Mouse (Mus musculus) forebrain, embryonic 16.5 days (tissue): Measurements from ENCODE around the gene Acsbg1. TPM values are rescaled to one million over a fixed set of nuclear protein-coding genes. Genes with fewer than 3 reads are reported as not detected.

ENCODE experiments used
- ATAC-seq: fragments of 200-750 bp; cut with Nextera tagmentation; 2 replicates; pipeline ENCODE4 v1.8.0; 2017; ENCODE audit warnings: mild to moderate bottlenecking, moderate library complexity
- H3K27ac ChIP-seq: fragments of 300-500 bp; sonication (generic); 2 replicates; pipeline ENCODE4 v1.5.1; 2014; ENCODE audit warnings: low read length, control low read depth
- H3K27me3 ChIP-seq: fragments of 300-500 bp; sonication (generic); replicated peaks from 2 replicates; pipeline ENCODE4 v1.6.1; 2014; ENCODE audit warnings: low read length; ENCODE audit not compliant: control insufficient read depth, insufficient read depth
- H3K36me3 ChIP-seq: fragments of 300-500 bp; sonication (generic); 2 replicates; pipeline ENCODE4 v1.6.1; 2014; ENCODE audit not compliant: control insufficient read depth, insufficient read depth
- H3K4me1 ChIP-seq: fragments of 300-500 bp; sonication (generic); replicated peaks from 2 replicates; pipeline ENCODE4 v1.6.1; 2014; ENCODE audit warnings: low read length; ENCODE audit not compliant: control insufficient read depth, insufficient read depth
- H3K4me2 ChIP-seq: fragments of 300-500 bp; sonication (generic); 2 replicates; pipeline ENCODE4 v1.6.1; 2014; ENCODE audit warnings: mild to moderate bottlenecking, low read length, control low read depth
- H3K4me3 ChIP-seq: fragments of 300-500 bp; sonication (generic); replicated peaks from 2 replicates; pipeline ENCODE4 v1.5.1; 2014; ENCODE audit warnings: mild to moderate bottlenecking, low read length, control low read depth
- H3K9ac ChIP-seq: fragments of 300-500 bp; sonication (generic); replicated peaks from 2 replicates; pipeline ENCODE4 v1.6.1; 2014; ENCODE audit warnings: low read depth, low read length, control low read depth
- H3K9me3 ChIP-seq: fragments of 300-500 bp; sonication (generic); 2 replicates; pipeline ENCODE4 v1.6.1; 2016; ENCODE audit warnings: low read length; ENCODE audit not compliant: control insufficient read depth
- WGBS: fragments of 180-500 bp; shearing (Covaris S2); extraction: QIAGEN DNeasy Blood & Tissue Kit; methylation state at CpG from one replicate; pipeline ENCODE4 v1.1.7; 2014; 5-methylcytosine and 5-hydroxymethylcytosine counted together
- polyA plus RNA-seq: library from polyadenylated mRNA; unstranded; fragments of >200 nt; fragmentation: Nextera tagmentation; extraction: Ambion mirVana; gene quantifications from 2 replicates; pipeline ENCODE4 v1.2.1, GENCODE M21; 2015

The Acsbg1 gene
- polyA plus RNA-seq, 1 experiment from 2014 or later: 19.5 TPM

GRCm38 (mm10) chr9:54676531-54676986 is 14.9 kb upstream of the Acsbg1 start:
- Histone ChIP-seq H3K27me3 (no peaks in the 10 kb centered on the region), H3K4me1 (0 out of 2 replicates have a peak, but pooled peaks cover 3% of the 10 kb centered on the region), H3K27ac (no peak overlapping the region), H3K4me3 (peak overlapping the region; percentile 25), H3K9ac (0 out of 2 replicates have a peak overlapping the region, but pooled peaks have one; percentile 27), H3K9me3 (no peaks in the 10 kb centered on the region), H3K4me2 (peak overlapping the region; percentile 53), H3K36me3 (no peaks in the 10 kb centered on the region)
- peak; percentile 79 for ATAC-seq
- 2% methylated on average over 14 of the region's 14 CpGs for WGBS

GRCm38 (mm10) chr9:54673887-54674286 is 12.2 kb upstream of the Acsbg1 start:
- H3K36me3 ChIP-seq: no peaks in the 10 kb centered on the region
- peaks cover 3% of the 10 kb centered on the region; the same call in 1 of the 2 replicates for H3K4me1 ChIP-seq
- H3K27ac ChIP-seq: no peak overlapping the region
- ATAC-seq: no peak
- no peak overlapping the region for H3K9ac ChIP-seq
- 88% methylated on average over 13 of the region's 13 CpGs for WGBS
- no peak overlapping the region for H3K4me2 ChIP-seq
- no peak overlapping the region for H3K4me3 ChIP-seq
- no peaks in the 10 kb centered on the region for H3K9me3 ChIP-seq
- no peaks in the 10 kb centered on the region for H3K27me3 ChIP-seq

- Histone ChIP-seq H3K4me2 (no peak overlapping the region), H3K4me3 (no peak overlapping the region), H3K36me3 (no peaks in the 10 kb centered on the region), H3K27me3 (no peaks in the 10 kb centered on the region), H3K9me3 (no peaks in the 10 kb centered on the region), H3K4me1 (peaks cover 6% of the 10 kb centered on the region; the same call in 1 of the 2 replicates), H3K9ac (no peak overlapping the region), H3K27ac (no peak overlapping the region)
- ATAC-seq: no peak
- WGBS: 85% methylated on average over 3 of the region's 3 CpGs
Observed at GRCm38 (mm10) chr9:54671962-54672361, 10.3 kb upstream of the Acsbg1 start.

- no peak overlapping the region for H3K27ac ChIP-seq
- ATAC-seq: peak; percentile 70
- H3K36me3 ChIP-seq: no peaks in the 10 kb centered on the region
- no peaks in the 10 kb centered on the region for H3K9me3 ChIP-seq
- no peaks in the 10 kb centered on the region for H3K27me3 ChIP-seq
- H3K9ac ChIP-seq: no peak overlapping the region
- no peak overlapping the region for H3K4me2 ChIP-seq
- WGBS: 56% methylated on average over 4 of the region's 4 CpGs
- H3K4me1 ChIP-seq: peaks cover 4% of the 10 kb centered on the region; the same call in 1 of the 2 replicates
- H3K4me3 ChIP-seq: no peak overlapping the region
Observed at GRCm38 (mm10) chr9:54668455-54668854, 6.8 kb upstream of the Acsbg1 start.

GRCm38 (mm10) chr9:54666116-54666515 is 4.4 kb upstream of the Acsbg1 start:
- no peak overlapping the region for H3K4me2 ChIP-seq
- no peaks in the 10 kb centered on the region for H3K36me3 ChIP-seq
- H3K9me3 ChIP-seq: no peaks in the 10 kb centered on the region
- H3K27me3 ChIP-seq: no peaks in the 10 kb centered on the region
- peaks cover 18% of the 10 kb centered on the region for H3K4me1 ChIP-seq
- no peak overlapping the region for H3K4me3 ChIP-seq
- no peak overlapping the region for H3K27ac ChIP-seq
- no peak for ATAC-seq
- H3K9ac ChIP-seq: no peak overlapping the region
- WGBS: 95% methylated on average over 3 of the region's 3 CpGs

- no peak overlapping the region for H3K27ac ChIP-seq
- no peaks in the 10 kb centered on the region for H3K9me3 ChIP-seq
- peaks cover 19% of the 10 kb centered on the region for H3K4me1 ChIP-seq
- 70% methylated on average over 9 of the region's 9 CpGs for WGBS
- H3K4me3 ChIP-seq: no peak overlapping the region
- H3K4me2 ChIP-seq: no peak overlapping the region
- H3K27me3 ChIP-seq: no peaks in the 10 kb centered on the region
- H3K36me3 ChIP-seq: no peaks in the 10 kb centered on the region
- no peak overlapping the region for H3K9ac ChIP-seq
- ATAC-seq: no peak
Observed at GRCm38 (mm10) chr9:54664358-54664757, 2.7 kb upstream of the Acsbg1 start.

- no peak overlapping the region for H3K4me3 ChIP-seq
- H3K27me3 ChIP-seq: no peaks in the 10 kb centered on the region
- no peaks in the 10 kb centered on the region for H3K36me3 ChIP-seq
- no peaks in the 10 kb centered on the region for H3K9me3 ChIP-seq
- no peak for ATAC-seq
- 81% methylated on average over 6 of the region's 6 CpGs for WGBS
- no peak overlapping the region for H3K9ac ChIP-seq
- peaks cover 15% of the 10 kb centered on the region for H3K4me1 ChIP-seq
- no peak overlapping the region for H3K27ac ChIP-seq
- H3K4me2 ChIP-seq: no peak overlapping the region
Observed at GRCm38 (mm10) chr9:54658773-54659172, 2.9 kb downstream of the Acsbg1 start.

- ATAC-seq: no peak
- no peak overlapping the region for H3K9ac ChIP-seq
- H3K27me3 ChIP-seq: no peaks in the 10 kb centered on the region
- no peak overlapping the region for H3K4me2 ChIP-seq
- no peaks in the 10 kb centered on the region for H3K9me3 ChIP-seq
- 81% methylated on average over 6 of the region's 6 CpGs for WGBS
- H3K36me3 ChIP-seq: no peaks in the 10 kb centered on the region
- no peak overlapping the region for H3K4me3 ChIP-seq
- no peak overlapping the region for H3K27ac ChIP-seq
- peaks cover 4% of the 10 kb centered on the region for H3K4me1 ChIP-seq
Observed at GRCm38 (mm10) chr9:54656402-54656801, 5.3 kb downstream of the Acsbg1 start.

GRCm38 (mm10) chr9:54655846-54656245 is 5.8 kb downstream of the Acsbg1 start:
- Histone ChIP-seq H3K9ac (no peak overlapping the region), H3K27me3 (no peaks in the 10 kb centered on the region), H3K27ac (no peak overlapping the region), H3K4me2 (no peak overlapping the region), H3K4me1 (no peaks in the 10 kb centered on the region), H3K36me3 (no peaks in the 10 kb centered on the region), H3K9me3 (no peaks in the 10 kb centered on the region), H3K4me3 (no peak overlapping the region)
- 78% methylated on average over 2 of the region's 2 CpGs for WGBS
- ATAC-seq: no peak

GRCm38 (mm10) chr9:54652778-54653177 is 8.9 kb downstream of the Acsbg1 start:
- Histone ChIP-seq H3K36me3 (no peaks in the 10 kb centered on the region), H3K27ac (no peak overlapping the region), H3K4me2 (no peak overlapping the region), H3K27me3 (no peaks in the 10 kb centered on the region), H3K4me3 (no peak overlapping the region), H3K9me3 (no peaks in the 10 kb centered on the region), H3K4me1 (no peaks in the 10 kb centered on the region), H3K9ac (no peak overlapping the region)
- ATAC-seq: no peak
- WGBS: 86% methylated on average over 2 of the region's 2 CpGs
